Mouse (Mus musculus) spleen, adult 2 months (tissue): ENCODE results near the gene Thegl.

Experiments
- CTCF ChIP-seq: fragments of 200-500 bp; IDR thresholded peaks from 2 replicates; pipeline ENCODE4 v1.5.1; 2011; ENCODE audit warnings: mild to moderate bottlenecking, inconsistent platforms; ENCODE audit not compliant: insufficient read depth, insufficient read length, insufficient replicate concordance; ENCODE audit errors: extremely low read depth
- POLR2A ChIP-seq: fragments of 200-500 bp; IDR thresholded peaks from 2 replicates; pipeline ENCODE4 v1.6.1; 2011; ENCODE audit warnings: low read depth, low read length, inconsistent platforms

GRCm38 (mm10) chr5:77107146-77107822 is 91.5 kb downstream of the Thegl start:
- TF ChIP-seq CTCF (no peak), POLR2A (no peak)
